Mouse (Mus musculus) kidney, embryonic 15.5 days (tissue): ENCODE measurements around the gene Lztr1. TPM values are rescaled to one million over a fixed set of nuclear protein-coding genes. Genes with fewer than 3 reads are reported as not detected.

Source experiments
- ATAC-seq: fragments of 200-750 bp; cut with Nextera tagmentation; replicated peaks from 2 replicates; pipeline ENCODE4 v1.8.0; 2017; ENCODE audit warnings: moderate TSS enrichment; ENCODE audit not compliant: low FRiP score
- H3K27ac ChIP-seq: fragments of 300-500 bp; sonication (generic); 2 replicates; pipeline ENCODE4 v1.5.1; 2015; ENCODE audit warnings: mild to moderate bottlenecking, inconsistent platforms
- H3K27me3 ChIP-seq: fragments of 300-500 bp; sonication (generic); 2 replicates; pipeline ENCODE4 v1.6.1; 2015; ENCODE audit warnings: inconsistent platforms
- H3K36me3 ChIP-seq: fragments of 300-500 bp; sonication (generic); 2 replicates; pipeline ENCODE4 v1.6.1; 2015; ENCODE audit warnings: inconsistent platforms
- H3K4me1 ChIP-seq: fragments of 300-500 bp; sonication (generic); 2 replicates; pipeline ENCODE4 v1.6.1; 2015; ENCODE audit warnings: inconsistent platforms
- H3K4me2 ChIP-seq: fragments of 300-500 bp; sonication (generic); 2 replicates; pipeline ENCODE4 v1.6.1; 2015; ENCODE audit warnings: moderate library complexity, mild to moderate bottlenecking, inconsistent platforms
- H3K4me3 ChIP-seq: fragments of 300-500 bp; sonication (generic); replicated peaks from 2 replicates; pipeline ENCODE4 v1.5.1; 2015; ENCODE audit warnings: mild to moderate bottlenecking, inconsistent platforms
- H3K9ac ChIP-seq: fragments of 300-500 bp; sonication (generic); 2 replicates; pipeline ENCODE4 v1.6.1; 2015; ENCODE audit warnings: mild to moderate bottlenecking, inconsistent platforms
- H3K9me3 ChIP-seq: fragments of 300-500 bp; sonication (generic); replicated peaks from 2 replicates; pipeline ENCODE4 v1.6.1; 2016; ENCODE audit warnings: inconsistent platforms
- WGBS: fragments of 180-500 bp; shearing (Covaris S2); methylation state at CpG from one replicate; pipeline ENCODE4 v1.1.7; 2015; ENCODE audit warnings: mixed read lengths; 5-methylcytosine and 5-hydroxymethylcytosine counted together
- polyA plus RNA-seq: library from polyadenylated mRNA; unstranded; fragments of >200 nt; fragmentation: Nextera tagmentation; extraction: Ambion mirVana; gene quantifications from 2 replicates; pipeline ENCODE4 v1.2.1, GENCODE M21; 2015

Lztr1 gene
- polyA plus RNA-seq, 1 experiment from 2014 or later = 96.0 TPM

DNA sequence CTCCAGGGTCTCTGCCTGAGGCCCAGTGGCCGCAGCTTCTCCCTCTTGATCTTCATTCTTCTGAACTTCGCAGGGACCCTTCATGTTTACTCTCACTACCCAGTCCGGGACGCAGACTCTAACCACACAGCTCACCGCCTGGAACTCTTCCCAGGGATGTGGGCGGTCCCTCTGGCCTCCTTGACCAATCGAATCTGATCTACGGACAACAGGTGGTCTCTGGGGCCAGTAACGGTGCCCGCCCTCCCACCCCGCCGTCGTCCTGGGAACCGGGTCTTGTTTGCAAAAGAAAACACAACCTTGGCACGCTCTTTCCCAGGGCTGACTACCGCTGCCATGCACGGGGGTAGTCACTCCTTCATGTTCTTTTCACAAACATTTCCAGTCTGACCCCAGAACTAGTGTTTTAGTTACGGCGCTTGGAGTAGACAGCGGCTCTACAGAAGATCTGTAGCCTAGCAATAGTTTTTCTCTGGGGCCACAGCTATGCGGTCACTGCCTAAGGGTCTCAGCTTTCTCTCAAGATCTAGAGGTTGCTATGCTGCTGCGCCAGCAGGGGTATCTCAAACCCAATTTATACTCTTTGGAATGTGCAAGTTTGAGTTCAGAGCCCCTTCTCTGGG, 52.8 kb downstream of the Lztr1 start, which contains the start of gene Lrrc74b:
TSS of gene Lrrc74b (minus strand) at position 120 of the 623 bp plus-strand sequence.
- Histone ChIP-seq H3K9ac (peak within 1 kb of the TSS; percentile 24; the same call in 1 of the 2 replicates), H3K27ac (peak within 1 kb of the TSS; percentile 80), H3K9me3 (no peaks in the 10 kb centered on the region), H3K4me2 (peak within 1 kb of the TSS; percentile 63), H3K4me3 (peak within 1 kb of the TSS; percentile 35), H3K27me3 (peaks cover 8% of the 10 kb centered on the region), H3K36me3 (no peaks in the 10 kb centered on the region), H3K4me1 (peaks cover 41% of the 10 kb centered on the region)
- 1% methylated on average over 22 of the region's 22 CpGs for WGBS
- peak; percentile 84 for ATAC-seq

DNA sequence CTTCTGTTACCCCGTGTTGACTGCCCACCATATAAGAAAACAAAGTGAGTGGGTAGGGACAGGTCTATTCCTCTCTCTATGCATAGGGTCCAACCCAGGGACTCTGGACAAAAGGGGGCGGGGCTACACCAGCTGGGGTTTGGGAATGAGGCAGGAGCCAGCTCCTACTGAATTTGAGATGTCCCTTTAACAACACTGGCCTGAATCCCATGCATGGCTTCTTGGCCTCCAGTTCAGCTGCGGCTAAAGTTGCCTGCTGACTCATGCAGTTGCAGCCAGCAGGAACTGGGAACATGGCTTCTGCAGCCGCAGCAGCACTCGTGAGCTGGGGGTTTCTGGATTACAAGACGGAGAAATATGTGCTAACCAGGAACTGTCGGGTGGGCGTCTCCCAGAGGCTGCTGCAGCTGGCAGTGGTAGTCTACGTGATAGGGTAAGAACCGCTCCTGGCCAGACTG, 53.3 kb downstream of the Lztr1 start, which contains the start of gene P2rx6:
TSS of gene P2rx6 (plus strand) at position 135 of the 458 bp plus-strand sequence.
- Histone ChIP-seq H3K9me3 (no peaks in the 10 kb centered on the region), H3K27me3 (peaks cover 8% of the 10 kb centered on the region), H3K4me1 (peaks cover 41% of the 10 kb centered on the region), H3K4me3 (peak within 1 kb of the TSS; percentile 35), H3K4me2 (peak within 1 kb of the TSS; percentile 63), H3K36me3 (no peaks in the 10 kb centered on the region), H3K9ac (peak within 1 kb of the TSS; percentile 24; the same call in 1 of the 2 replicates), H3K27ac (peak within 1 kb of the TSS; percentile 80)
- 1% methylated on average over 10 of the region's 10 CpGs for WGBS
- peak; percentile 55 for ATAC-seq

DNA sequence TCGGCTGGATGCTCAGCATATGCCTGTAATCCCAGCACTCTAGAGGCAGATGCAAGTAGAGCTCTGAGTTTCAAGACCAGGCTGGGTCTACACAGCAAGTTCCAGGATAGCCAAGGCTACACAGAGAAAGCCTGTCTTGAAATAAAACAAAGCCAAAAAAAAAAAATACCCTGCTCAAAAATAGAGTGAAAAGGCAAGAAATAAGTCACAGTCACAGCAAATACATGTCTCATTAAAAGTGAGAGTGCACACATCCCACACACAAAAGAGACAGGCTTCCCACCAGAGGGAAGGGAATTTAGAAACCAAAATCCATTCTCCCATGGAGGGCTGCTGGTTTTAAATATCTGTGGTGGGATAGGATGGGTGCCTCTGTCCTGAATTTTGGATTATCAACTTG, 55.1 kb downstream of the Lztr1 start:
- no peak overlapping the region for H3K4me3 ChIP-seq
- no peak overlapping the region for H3K27ac ChIP-seq
- 47% methylated on average over 1 of the region's 1 CpGs for WGBS
- no peak overlapping the region for H3K9ac ChIP-seq
- no peak for ATAC-seq
- peaks cover 11% of the 10 kb centered on the region for H3K27me3 ChIP-seq
- H3K36me3 ChIP-seq = no peaks in the 10 kb centered on the region
- H3K9me3 ChIP-seq = no peaks in the 10 kb centered on the region
- H3K4me2 ChIP-seq = no peak overlapping the region
- H3K4me1 ChIP-seq = peaks cover 35% of the 10 kb centered on the region

DNA sequence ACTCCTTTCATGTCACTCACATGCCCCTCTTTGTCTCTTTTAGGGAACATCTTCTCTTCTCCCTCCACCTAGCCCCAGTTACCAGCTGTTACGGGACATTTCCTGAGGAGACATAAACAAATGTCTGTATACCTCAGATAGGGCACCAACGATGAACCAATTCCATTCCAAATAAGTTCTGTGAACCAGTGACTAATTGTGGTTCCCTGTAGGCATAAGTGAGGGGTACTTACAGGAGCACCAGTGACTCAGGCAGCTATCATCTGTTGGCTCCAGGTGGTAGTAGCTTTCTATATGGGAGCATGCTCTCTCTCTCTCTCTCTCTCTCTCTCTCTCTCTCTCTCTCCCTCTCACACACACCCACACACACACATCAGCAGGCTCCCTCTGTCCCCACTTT, 55.7 kb downstream of the Lztr1 start:
- no peak overlapping the region for H3K27ac ChIP-seq
- H3K9me3 ChIP-seq = no peaks in the 10 kb centered on the region
- peaks cover 28% of the 10 kb centered on the region for H3K4me1 ChIP-seq
- ATAC-seq = no peak
- H3K4me3 ChIP-seq = no peak overlapping the region
- H3K36me3 ChIP-seq = no peaks in the 10 kb centered on the region
- WGBS = 85% methylated on average over 2 of the region's 2 CpGs
- H3K4me2 ChIP-seq = no peak overlapping the region
- no peak overlapping the region for H3K9ac ChIP-seq
- peaks cover 11% of the 10 kb centered on the region for H3K27me3 ChIP-seq

DNA sequence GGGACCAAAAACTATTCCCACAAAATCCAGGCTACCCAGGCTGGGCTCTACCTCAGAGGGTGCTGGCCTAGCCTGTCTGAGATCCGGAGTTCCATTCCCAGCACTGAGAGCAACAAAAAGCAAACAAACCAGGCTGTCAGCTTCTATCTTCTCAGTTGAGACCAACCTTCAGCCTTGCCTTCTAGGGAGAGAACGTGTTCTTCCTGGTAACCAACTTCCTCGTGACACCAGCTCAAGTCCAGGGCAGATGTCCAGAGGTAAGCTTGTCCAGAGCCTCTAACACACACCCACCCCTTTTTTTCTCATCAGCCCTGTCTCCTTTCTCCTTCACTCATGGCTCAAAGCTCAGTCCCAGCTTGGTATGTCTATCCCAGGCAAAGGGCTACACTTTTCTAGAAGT, 56.3 kb downstream of the Lztr1 start:
- Histone ChIP-seq H3K36me3 (no peaks in the 10 kb centered on the region), H3K9ac (no peak overlapping the region), H3K4me1 (peaks cover 23% of the 10 kb centered on the region), H3K27me3 (peaks cover 11% of the 10 kb centered on the region), H3K9me3 (no peaks in the 10 kb centered on the region), H3K4me3 (no peak overlapping the region), H3K4me2 (no peak overlapping the region), H3K27ac (no peak overlapping the region)
- ATAC-seq = no peak
- WGBS = 69% methylated on average over 3 of the region's 3 CpGs

DNA sequence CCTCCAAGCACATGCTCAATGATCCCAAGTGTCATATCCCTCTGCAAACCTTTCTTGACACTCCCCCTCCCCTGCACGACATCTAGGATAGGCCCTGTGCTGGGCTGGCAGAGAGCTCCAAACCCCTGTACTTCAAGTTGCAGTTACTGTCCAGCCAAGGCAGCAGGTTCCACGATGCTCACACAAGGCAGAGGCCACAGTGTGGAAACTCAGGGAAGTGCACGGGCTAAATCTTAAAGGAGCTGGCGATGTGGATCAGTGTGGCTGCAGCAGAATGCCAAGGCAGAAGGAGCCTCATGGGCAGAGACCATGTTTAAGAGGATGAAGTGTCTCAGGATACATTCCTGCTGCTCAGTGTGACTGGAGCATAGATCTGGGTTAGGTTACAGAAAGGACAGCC, 57.7 kb downstream of the Lztr1 start:
- Histone ChIP-seq H3K9me3 (no peaks in the 10 kb centered on the region), H3K4me1 (peaks cover 14% of the 10 kb centered on the region), H3K36me3 (no peaks in the 10 kb centered on the region), H3K9ac (no peak overlapping the region), H3K4me3 (no peak overlapping the region), H3K27ac (no peak overlapping the region), H3K4me2 (no peak overlapping the region), H3K27me3 (peaks cover 11% of the 10 kb centered on the region)
- WGBS = 11% methylated on average over 4 of the region's 4 CpGs
- no peak for ATAC-seq

Other genes starting within 250 kb of the Lztr1 start
- gene Tmem191c, start 232.6 kb upstream of the Lztr1 start, polyA plus RNA-seq = 13.3 and 17.7 TPM in 2 replicates
- 1.9 and 3.2 TPM in 2 replicates for gene Serpind1, start 177.3 kb upstream of the Lztr1 start, polyA plus RNA-seq
- gene Snap29, start 102.7 kb upstream of the Lztr1 start, polyA plus RNA-seq = 14.2 and 15.2 TPM in 2 replicates
- gene Pi4ka, start 102.4 kb upstream of the Lztr1 start, polyA plus RNA-seq = 30.9 and 39.7 TPM in 2 replicates
- 68.9 and 72.6 TPM in 2 replicates for gene Crkl, start 56.7 kb upstream of the Lztr1 start, polyA plus RNA-seq
- gene Aifm3, start 19.1 kb upstream of the Lztr1 start, polyA plus RNA-seq = 1.8 and 2.1 TPM in 2 replicates
- 51.9 and 55.2 TPM in 2 replicates for gene Thap7, start 22.4 kb downstream of the Lztr1 start, polyA plus RNA-seq
- gene Lrrc74b, start 52.6 kb downstream of the Lztr1 start, polyA plus RNA-seq = 0.23 and 0.24 TPM in 2 replicates
- gene P2rx6, start 53.2 kb downstream of the Lztr1 start, polyA plus RNA-seq = 0.82 and 1.2 TPM in 2 replicates
- gene Slc7a4, start 74.5 kb downstream of the Lztr1 start, polyA plus RNA-seq = 8.6 and 10.3 TPM in 2 replicates
- gene Smpd4, start 110.7 kb downstream of the Lztr1 start, polyA plus RNA-seq = 38.8 and 42.6 TPM in 2 replicates
- 6.8 and 7.8 TPM in 2 replicates for gene Ccdc74a, start 137.8 kb downstream of the Lztr1 start, polyA plus RNA-seq
- gene Med15, start 224.2 kb downstream of the Lztr1 start, polyA plus RNA-seq = 44.4 and 47.9 TPM in 2 replicates